Mouse (Mus musculus) kidney, adult 9 months (tissue): ENCODE measurements around the gene Cx3cr1.
"Not testable (repeated sequence)": the region's sequence is repeated elsewhere in the genome, so short reads cannot be mapped to it uniquely, and the experiment has no call there.

Source experiments
- DNase-seq: peaks from one replicate; pipeline ENCODE4 v3.0.0; 2022

Gene Cx3cr1

DNA sequence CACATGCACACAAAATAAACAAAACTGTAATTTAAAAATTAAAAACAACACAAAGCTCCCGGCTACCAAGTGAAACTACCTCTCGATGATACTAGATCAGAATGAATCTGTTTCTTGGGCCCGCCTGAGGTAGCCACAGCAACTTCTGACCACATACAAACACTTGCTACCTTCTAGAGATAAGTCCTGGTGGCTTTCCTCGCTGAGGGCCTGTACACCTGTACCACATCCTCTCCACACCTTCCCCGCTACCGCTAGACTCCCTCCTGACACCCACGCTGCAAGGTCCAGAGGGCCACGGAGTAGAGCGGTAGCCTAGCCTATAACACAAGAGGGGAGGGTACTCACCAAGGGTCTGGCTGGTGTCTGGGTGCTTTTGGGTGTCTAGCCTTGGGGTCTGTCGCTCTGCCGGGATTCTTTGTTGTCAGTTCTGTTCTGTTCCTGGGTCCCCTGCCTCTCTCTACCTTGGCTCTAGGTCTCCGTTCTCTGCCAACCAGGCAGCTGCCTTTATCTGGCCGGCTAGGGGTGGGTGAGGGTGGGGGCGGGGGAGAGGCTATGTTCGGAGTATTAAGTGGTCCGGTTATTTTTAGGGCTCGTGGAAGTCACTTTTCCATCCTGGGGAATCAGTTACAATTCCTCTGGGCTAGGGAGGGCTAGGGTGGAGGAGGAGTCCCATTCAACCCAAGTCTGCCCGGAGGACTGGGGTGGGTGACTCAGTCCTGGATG lies 46.4 kb downstream of the Cx3cr1 start, which contains the start of gene Xirp1:
Xirp1 (minus strand) TSS at position 513 of the 726 bp plus-strand sequence.
- DNase-seq = no peak

DNA sequence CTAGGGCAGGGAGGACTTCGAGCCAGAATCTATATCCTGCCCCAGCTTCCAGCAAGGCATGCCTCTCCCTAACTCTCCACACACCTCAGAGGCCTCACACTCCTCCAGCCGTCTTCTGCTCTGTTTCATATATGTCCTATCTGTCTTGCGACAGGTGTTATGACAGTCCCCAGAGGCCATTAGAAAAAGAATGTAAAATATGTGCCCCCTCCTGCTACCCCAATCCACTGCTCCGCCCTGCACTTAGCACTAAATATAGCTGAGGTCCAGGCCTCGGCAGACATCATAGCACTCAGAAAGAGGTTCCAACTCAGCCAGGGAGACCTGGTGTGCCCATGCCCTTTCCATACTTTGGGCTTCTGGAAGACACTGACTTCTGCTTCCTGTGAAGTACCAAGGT lies 48.5 kb downstream of the Cx3cr1 start:
- DNase-seq = no peak

DNA sequence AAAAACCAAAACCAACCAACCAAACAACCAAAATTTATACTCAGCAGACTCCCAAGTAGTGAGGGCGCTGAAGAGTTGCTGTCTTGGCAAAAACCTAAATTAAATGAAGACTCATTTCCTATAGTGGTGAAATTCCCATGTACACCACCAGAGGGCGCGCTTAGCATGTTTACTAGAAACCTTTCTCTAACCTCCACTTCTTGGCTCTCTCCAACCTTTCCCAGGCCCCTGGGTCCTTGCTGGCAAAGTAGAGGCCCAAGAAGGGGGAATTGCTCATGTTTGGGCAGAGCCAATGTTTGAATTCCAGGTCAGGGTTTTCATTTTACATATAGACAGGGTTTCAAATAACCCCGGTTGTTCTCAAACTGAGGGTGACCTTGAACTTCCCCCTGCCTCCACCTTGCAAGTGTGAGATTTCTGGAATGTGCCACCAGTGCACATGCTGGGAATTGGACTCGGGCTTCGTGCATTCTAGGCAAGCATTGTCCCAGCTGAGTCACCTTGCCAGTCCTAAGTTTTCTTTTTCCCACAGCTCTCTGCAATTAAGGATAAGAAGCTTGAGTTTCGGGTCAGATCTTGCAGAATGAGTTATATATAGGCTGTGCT lies 49.3 kb downstream of the Cx3cr1 start:
- peak; percentile 79 for DNase-seq

DNA sequence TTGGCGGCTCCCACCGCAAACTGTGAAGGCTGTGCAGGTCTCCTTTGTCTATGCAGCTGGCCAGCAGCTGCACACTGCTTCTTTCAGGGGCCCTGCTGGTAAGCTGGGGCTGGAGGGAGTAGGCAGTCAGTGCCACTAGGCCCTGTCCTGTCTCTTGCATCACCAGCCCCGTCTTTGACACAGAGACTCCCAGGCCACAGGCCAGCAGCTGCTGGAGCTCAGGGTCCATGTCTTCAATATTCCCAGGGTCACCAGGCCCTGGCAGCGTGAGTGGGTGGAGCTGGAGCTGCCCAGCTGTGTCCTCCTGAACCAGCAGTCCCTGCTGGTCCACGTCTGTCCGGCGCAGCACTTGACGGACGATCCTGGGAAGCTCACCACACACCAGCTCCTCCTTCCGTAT lies 52.7 kb downstream of the Cx3cr1 start:
- DNase-seq = peak; percentile 36

DNA sequence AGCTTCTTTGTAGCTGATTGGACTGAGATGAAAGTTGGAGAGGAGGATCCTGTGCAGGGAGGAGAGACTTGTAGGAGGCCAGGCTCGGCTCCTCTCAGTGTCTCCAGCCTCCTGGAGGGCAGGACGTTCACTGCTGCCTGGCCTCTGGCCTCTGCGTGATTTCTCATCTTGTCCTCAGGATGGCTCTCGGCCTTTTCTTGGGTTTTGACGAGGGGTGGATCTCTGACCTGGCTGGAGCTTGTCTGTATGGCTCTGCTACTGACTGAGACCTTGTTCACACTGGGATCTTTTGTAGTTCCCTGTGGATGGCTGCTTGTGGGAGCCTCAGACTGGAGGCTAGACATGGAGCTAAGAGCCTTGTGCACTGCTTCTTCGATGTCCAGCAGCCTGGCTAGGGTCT lies 54.9 kb downstream of the Cx3cr1 start:
- no peak for DNase-seq

DNA sequence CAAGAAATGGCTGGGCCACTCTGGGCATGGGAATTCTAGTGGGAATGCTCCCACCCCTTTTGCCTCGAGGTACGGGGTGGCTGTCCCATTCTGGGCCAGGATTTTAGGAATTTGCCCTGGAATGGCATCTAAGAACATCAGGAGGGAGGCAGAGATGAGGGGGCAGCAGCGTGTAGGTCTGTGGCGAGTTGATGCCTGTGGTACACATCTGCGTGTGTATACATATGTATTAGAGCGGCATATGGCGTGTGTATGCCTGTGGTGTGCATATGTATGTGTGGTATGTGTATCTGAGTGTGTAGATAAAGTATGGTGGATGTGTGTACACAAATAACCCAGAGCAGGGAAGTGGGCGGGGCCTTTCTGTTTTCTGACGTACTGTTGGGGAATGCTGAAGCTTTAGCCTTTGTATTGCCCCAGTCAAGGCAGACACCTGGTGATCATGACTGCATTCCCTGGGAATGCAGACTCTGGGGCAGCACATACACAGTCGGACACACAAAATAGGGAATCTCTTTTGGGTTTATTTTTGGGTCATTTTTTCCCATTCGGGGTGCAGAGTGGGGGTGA lies 56.3 kb downstream of the Cx3cr1 start:
- DNase-seq = no peak

DNA sequence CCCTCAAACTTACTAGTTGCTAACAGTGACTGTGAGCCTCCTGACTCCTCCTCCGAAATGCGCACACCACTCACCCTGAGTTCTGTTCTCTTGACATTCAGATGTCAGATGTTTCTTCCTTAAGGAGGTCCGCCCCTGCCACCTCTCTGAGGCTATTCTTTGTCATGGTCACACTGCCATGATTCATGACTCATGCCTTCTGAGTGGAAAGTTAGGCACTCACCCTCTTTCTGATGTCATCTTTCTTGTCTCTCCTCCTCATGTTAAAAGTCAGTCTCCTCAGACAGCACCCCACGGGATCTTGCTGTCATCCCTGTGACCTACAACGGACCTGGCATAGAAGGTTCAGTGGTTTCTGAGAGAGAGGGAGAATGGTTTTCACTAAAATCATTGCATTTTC lies 56.9 kb downstream of the Cx3cr1 start:
- no peak for DNase-seq

DNA sequence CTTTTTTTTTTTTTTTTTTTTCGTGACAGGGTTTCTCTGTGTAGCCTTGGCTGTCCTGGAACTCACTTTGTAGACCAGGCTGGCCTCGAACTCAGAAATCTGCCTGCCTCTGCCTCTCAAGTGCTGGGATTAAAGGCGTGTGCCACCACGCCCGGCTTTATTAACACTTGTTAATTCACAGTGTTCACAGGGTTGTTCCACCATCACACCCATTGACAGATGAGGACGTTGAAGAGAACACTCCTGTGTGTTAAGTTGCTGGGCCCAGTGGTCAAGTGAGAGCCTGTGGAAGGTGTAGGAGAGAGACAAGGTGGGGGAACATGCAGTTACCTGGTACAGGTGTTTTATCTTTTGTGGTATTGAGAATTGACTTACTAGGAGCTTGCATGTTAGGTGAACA lies 57.5 kb downstream of the Cx3cr1 start:
- DNase-seq = not testable (repeated sequence)

DNA sequence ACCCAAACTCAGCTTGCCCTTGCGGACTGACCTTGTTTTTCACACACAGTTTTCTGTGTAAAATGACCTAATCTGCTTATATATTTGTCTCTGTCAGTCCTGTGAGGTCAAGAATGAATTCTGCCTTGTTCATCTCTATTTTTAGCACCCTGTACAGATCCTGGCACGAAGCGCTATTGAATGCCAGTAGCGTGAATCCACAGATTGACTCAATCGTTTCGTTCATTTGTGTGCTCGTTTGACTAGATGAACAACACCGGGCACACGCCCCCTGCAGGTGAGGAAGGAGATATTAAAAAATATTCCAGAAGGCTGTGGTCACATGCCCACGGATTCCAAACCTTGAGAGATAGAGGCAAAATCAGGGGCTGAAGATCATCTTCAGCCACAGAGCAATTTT lies 58.1 kb downstream of the Cx3cr1 start:
- DNase-seq = peak; percentile 83

DNA sequence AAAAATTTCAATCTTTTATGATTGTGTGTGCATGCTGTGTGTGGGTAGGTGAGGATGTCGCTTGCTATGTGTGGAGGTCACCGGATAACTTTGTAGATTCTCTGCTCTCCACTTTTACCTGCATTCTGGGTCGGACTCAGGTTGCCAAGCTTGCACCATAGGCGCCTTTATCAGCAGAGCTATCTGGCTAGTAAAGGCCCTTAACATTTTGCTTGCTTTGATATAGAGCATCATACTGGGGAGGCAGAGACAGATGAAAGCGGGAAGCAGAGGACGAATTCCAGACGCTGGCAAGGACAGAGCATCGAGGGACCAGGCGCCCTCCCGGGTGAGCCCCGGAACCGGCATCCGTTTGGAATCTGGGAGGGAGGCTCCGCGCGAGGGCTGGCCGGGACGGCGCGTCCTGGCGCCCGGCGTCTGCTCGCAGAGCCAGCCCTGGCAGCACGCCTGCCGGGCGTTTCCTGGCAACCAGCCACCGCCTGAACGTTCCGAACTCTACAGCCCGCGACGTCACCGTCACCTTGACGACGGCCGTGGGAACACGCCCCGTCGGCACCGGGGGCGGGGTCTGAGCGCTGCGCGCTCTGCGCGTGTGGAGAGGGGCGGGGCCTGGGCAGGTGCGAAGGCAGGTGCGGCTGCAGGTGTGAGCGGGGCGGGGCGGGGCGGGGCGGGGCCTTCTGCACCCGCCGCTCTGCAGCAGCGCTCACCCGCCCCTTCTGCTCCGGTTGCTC lies 58.7 kb downstream of the Cx3cr1 start:
- DNase-seq = peak; percentile 99

DNA sequence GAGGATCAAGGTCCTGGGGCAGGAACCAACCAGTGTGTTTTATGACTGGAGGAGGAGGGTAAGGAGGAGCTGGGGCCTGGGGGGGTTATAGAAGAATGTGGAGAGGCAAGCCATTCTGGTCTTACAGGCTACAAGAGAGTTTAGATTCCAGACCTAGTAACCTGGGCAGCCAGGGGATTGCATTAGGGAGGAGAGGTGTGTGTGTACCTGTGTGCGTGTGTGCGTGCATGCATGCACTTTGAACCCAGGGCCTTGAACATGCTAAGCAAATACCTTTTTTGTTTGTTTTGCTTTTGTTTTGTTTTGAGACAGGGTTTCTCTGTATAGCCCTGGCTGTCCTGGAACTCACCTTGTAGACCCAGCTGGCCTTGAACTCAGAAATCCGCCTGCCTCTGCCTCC lies 59.8 kb downstream of the Cx3cr1 start:
- no peak for DNase-seq

DNA sequence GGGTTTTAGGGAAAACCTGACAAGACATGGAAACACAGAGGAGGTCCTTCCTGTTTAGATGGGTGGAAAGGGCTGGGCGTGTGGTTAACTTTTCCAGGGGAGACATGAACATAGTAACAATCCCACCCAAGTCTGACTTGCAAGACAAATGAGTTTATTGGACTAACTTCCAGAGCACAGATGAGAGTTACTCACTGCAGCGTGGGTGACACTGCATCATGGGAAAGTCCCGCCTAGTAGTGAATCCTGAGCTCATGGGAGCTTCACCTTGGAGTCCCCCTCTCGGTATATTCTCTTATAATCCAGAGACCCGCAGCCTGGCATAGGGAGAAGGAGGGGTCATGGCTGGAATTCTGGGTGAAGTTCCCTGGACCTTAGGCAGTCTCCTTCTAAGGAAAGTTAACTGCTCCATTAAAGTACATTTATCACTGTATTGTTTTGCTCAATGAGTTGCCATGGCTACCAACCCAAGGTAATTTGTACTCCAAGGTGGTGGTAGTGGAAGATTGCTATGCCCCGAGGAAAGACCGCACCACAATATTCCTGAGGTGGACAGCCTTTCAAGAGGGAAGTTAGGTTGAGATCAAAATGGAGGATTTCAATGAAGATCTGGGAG lies 60.3 kb downstream of the Cx3cr1 start:
- DNase-seq = no peak

DNA sequence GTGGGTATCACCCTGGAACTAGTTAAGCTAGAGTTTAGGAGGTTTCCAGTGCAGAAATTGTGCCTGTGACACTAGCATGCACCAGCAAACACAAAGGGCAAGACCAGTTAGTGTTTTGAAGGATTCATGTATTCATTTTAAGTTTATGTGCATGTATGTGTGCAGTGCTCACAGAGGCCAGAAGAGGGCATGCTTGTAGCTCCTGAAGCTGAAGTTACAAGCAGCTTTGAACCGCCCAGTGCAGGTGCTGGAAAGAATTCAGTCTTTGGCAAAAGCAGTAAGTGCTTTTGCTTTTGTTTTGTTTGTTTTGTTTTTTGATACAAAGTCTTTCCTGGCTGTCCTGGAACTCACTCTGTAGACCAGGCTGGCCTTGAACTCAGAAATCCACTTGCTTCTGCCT lies 61.8 kb downstream of the Cx3cr1 start:
- no peak for DNase-seq

DNA sequence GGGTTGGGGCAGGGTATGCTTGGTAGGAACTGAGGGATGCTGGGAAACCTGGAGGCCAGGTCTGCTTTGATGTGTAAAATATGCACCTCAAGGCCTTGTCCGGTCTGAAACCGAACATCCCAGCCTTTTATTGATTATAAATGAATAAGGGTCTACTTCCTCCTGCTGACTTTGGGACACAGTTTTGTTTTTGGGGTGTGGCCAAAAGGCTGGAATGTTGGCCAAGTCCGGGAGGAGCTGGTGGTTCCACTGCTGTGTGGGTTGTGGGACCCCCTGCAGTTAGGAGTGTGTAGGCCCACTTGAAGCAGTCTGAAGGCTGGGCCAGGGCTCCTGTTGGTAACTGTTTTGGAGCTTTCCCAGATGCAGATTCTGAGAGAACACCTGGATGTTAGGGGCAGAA lies 63.7 kb downstream of the Cx3cr1 start:
- DNase-seq = no peak

DNA sequence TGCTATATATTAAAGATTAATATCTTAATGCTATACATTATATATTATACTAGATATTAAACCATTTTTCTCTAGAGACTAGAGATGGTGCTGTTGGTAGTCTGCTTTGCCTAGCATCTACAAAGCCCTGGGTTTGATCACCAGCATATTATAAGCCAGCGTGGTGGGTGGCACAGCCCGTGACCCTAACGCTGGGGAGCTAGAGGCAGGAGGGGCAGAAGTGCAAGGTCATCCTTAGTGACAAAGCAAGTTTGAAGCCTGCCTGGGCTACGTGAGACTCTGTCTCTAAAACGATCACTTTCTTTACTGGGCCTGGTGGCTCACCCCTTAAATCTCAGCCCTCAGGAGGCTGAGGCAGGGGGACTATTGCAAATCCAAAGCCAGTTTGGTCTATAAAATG lies 66.8 kb downstream of the Cx3cr1 start:
- DNase-seq = no peak

DNA sequence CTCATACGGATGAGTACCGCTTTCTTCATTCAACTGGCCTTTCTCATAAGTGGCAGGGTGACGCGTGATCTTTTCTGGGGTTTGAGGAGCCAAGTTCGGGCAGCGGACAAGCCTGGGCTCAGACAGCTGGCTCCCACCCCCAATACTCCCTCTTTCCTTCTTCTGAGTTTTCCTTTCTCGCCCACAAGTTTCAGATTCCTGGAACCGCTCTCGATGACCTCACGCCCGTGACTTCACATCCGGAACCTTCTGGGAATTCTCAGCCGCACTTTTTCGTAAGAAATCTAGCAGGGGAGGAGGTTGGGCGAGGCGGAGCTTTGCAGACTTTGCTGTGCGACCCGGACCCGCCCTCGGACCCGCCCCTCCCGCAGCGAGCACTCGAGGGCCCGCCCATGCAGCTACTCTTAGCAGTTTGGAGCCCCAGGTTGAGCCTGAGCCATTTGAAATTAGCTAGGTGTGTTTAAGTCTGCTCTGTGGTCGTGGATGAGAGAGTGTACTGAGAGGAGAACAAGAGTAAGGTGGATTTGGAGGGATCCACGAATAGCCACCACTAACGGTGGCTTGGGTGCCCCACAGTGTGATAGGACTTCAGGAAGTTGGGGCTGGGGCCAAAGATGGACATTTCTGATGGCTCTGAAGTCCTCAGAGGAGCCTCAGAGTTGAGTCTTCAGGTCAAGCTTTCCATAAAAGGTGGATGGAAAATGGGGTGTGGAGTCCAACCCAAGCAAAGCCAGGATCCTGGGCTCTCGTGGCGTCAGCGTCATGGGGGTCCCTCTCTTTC lies 67.5 kb downstream of the Cx3cr1 start:
- DNase-seq = peak; percentile 95

DNA sequence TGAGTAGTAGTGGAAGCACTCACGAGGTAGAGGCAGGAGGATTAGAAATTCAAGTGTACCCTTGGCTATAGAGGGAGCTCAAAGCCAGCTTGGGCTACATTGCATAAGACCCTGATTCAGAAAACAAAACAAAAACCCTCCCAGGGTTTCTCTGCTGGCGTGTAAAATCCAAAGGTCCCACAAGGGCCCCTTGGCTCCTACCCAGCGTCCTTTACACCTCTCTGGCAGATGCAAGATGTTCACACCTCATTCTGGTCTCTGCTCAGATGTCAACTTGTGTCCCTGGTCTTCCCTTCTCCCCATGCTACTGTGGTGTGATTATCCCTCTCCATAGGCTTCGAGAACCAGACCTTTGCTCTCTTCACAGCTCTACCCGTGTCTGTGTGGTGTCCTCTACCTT lies 68.9 kb downstream of the Cx3cr1 start:
- DNase-seq = peak; percentile 70

DNA sequence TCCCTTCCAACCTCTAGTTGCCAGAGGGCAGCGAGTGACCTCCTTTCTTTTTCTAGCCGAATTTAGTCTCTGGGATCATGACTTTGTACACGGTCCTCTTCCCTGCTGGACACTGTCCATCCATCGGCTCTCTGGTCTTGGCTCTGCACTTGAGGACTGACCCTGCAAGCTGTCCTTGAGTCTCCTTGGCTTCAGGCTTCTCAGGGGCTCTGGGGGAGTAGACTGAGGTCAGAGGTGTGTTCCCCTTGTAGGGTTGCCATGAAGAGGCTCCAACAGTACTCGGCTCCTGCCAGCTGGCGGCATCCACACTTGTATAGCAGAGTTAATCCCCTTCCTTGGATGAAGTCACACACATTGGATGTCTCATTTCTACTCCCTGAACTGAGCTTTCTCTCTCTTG lies 70.0 kb downstream of the Cx3cr1 start:
- DNase-seq = no peak

DNA sequence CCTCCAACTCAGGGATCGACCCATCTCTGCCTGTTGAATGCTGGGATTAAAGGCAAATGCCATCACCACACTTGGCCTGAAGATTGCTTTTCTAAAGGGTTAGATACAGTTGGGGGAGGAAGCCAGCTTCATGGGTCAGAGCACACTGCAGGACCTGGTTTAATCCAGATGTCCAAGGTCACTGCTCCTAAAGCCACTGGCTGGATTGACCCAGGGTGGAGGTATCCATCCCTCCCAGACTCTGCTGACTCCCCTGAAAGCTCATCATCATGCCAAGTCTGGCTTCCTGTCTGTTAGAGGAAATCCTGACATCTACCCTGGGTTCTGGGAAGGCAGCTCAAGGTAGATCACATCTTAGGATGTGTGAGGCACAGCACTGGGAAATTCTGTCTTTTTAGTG lies 70.9 kb downstream of the Cx3cr1 start:
- DNase-seq = no peak

DNA sequence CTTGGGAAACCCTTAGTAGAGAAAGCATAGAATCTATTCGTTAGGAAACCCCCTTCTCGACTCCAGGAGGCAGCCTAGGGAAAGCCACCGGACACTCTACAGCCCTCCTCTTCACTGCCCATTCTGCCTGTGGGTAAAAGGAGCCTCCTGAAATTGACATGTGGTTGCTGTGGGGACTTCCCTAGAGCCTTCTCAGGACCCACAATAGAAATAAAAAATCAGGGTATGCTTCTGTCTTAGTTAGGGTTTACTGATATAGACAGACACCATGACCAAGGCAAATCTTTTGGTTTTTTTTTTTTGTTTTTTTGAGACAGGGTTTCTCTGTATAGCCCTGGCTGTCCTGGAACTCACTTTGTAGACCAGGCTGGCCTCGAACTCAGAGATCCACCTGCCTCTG lies 73.6 kb downstream of the Cx3cr1 start:
- no peak for DNase-seq

DNA sequence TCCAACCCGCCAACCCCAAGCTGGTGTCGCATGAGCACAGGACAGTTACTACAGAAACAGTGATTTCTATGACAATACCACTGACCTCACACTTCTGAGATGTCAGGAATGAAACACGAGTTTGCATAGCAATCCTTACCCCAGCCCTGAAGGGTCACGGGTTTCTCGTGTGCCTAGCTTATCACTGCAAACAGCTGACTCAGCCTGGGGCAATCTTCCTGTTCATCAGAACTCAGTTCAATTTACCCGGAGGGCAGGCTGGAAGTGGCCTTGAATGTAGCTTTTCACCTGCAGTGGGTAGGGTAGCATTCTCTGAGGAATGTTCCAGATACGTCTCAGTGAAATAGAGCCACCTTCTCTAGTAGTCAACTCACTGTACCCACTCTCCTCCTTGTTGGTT lies 75.5 kb downstream of the Cx3cr1 start:
- no peak for DNase-seq

DNA sequence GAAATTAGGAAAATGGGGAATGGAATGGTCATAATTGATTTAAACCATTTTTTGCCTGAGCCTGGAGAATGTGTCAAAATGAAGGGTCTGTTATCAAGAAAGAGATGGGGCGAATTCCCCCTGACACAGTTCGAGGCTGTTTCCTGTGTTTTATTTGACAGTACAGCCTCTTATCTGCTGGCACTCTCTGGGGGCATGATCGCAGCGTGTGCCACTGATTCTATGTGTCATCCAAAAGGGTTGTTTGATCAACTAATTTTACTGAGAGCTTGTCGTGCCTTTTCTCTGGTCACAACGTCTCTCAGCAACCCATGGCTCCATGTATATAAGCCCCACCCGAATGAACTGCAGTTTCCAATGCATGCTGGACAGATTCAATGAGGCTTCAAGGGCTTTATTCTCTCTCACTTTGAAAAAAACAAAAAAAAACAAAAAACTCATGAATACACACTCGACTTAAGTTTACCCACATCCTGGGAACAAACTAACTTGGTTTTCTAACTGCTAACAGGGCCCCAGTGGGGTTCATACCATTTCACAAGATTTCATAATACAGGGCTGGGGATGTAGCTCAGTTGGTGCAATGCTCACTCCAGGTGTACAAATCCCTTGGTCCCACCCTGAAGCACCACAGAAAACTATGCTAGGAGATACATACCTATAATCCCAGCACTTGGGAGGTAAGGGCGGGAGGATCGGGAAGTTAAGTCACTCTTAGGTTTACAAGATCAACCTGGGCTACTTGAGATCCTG lies 76.4 kb downstream of the Cx3cr1 start:
- no peak for DNase-seq
